Mouse (Mus musculus) liver, embryonic 14.5 days (tissue): ENCODE measurements around the gene Ank2. TPM values are rescaled to one million over a fixed set of nuclear protein-coding genes. Genes with fewer than 3 reads are reported as not detected.

Experiments
- ATAC-seq: fragments of 200-750 bp; cut with Nextera tagmentation; 2 replicates; pipeline ENCODE4 v1.8.0; 2017; ENCODE audit warnings: moderate number of reproducible peaks, mild to moderate bottlenecking, moderate library complexity; ENCODE audit not compliant: insufficient read depth
- DNase-seq, 3 experiments: peaks; one replicate each; pipeline ENCODE4 v3.0.0-alpha.2; 2012 to 2013; ENCODE audit warnings: low read depth in 3 of 3, low spot score in 3 of 3
- H3K27ac ChIP-seq: fragments of 300-500 bp; sonication (generic); 2 replicates; pipeline ENCODE4 v1.5.1; 2014; ENCODE audit warnings: moderate library complexity, mild to moderate bottlenecking, control low read depth, inconsistent platforms
- H3K27me3 ChIP-seq: fragments of 300-500 bp; sonication (generic); 2 replicates; pipeline ENCODE4 v1.6.1; 2014; ENCODE audit warnings: mild to moderate bottlenecking, low read length, moderate library complexity; ENCODE audit not compliant: control insufficient read depth, insufficient read depth
- H3K36me3 ChIP-seq: fragments of 300-500 bp; sonication (generic); replicated peaks from 2 replicates; pipeline ENCODE4 v1.6.1; 2014; ENCODE audit warnings: low read depth; ENCODE audit not compliant: control insufficient read depth, insufficient read depth
- H3K4me1 ChIP-seq, 2 experiments: fragments of 200-500 bp in 1 of 2; fragments of 300-500 bp in 1 of 2; sonication (generic) in 1 of 2; replicated peaks; 2 replicates each; pipeline ENCODE4 v1.6.1; 2012 to 2014; ENCODE audit warnings: antibody characterized with exemption in 1 of 2, inconsistent platforms in 1 of 2, low read length in 1 of 2; ENCODE audit not compliant: control insufficient read depth in 2 of 2, insufficient read depth in 2 of 2
- H3K4me2 ChIP-seq: fragments of 300-500 bp; sonication (generic); 2 replicates; pipeline ENCODE4 v1.6.1; 2014; ENCODE audit warnings: low read depth, mild to moderate bottlenecking, control low read depth, moderate library complexity
- H3K4me3 ChIP-seq, 2 experiments: fragments of 200-500 bp in 1 of 2; fragments of 300-500 bp in 1 of 2; sonication (generic) in 1 of 2; 2 replicates each; pipeline ENCODE4 v1.5.1; 2012 to 2014; ENCODE audit warnings: low read depth in 2 of 2, low read length in 2 of 2, mild to moderate bottlenecking in 2 of 2, control low read depth in 1 of 2, inconsistent platforms in 1 of 2, moderate library complexity in 1 of 2; ENCODE audit not compliant: insufficient read depth in 1 of 2
- H3K9ac ChIP-seq: fragments of 300-500 bp; sonication (generic); replicated peaks from 2 replicates; pipeline ENCODE4 v1.6.1; 2014; ENCODE audit warnings: mild to moderate bottlenecking, control low read depth, moderate library complexity
- H3K9me3 ChIP-seq: fragments of 300-500 bp; sonication (generic); 2 replicates; pipeline ENCODE4 v1.6.1; 2016; ENCODE audit warnings: low read length, mixed read lengths; ENCODE audit not compliant: control insufficient read depth
- CTCF ChIP-seq: IDR thresholded peaks from 2 replicates; pipeline ENCODE4 v1.5.1; 2016; ENCODE audit warnings: antibody characterized with exemption, low read depth, control low read depth
- EP300 ChIP-seq: IDR thresholded peaks from 2 replicates; pipeline ENCODE4 v1.6.1; 2016; ENCODE audit warnings: antibody characterized with exemption, low read depth
- WGBS: fragments of 180-500 bp; shearing (Covaris S2); extraction: QIAGEN DNeasy Blood & Tissue Kit; methylation state at CpG from one replicate; pipeline ENCODE4 v1.1.7; 2014; ENCODE audit not compliant: insufficient replicate concordance; 5-methylcytosine and 5-hydroxymethylcytosine counted together
- polyA plus RNA-seq, 2 experiments: library from polyadenylated mRNA; depleted of rRNA in 1 of 2; stranded (reverse) in 1 of 2; unstranded in 1 of 2; fragments of >200 nt; fragmentation: Nextera tagmentation in 1 of 2; extraction: Ambion mirVana in 1 of 2; gene quantifications; 2 replicates each; pipeline versions ENCODE4 v1.2.1 to v1.2.3; 2012 to 2014

The Ank2 gene
- polyA plus RNA-seq, 2 experiments = 4.8 to 5.2 TPM

DNA sequence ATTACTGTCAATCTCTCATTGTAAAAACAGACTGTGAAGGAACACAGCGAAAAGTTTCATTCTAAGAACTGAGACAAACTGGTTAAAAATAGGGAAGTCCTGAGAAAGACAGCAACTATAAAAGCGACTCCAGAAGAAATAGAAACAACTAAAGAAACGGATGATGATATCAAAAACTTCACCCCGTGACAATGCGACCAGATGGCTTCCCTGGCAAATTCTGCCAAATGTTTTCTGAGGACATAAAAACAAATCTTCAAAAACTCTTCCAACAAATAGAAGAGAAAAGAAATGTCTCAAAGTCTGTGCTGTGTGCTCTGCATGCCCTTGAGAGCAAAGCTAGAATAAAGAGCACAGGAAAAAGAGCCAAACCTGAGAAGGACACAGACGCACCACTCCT is 129.6 kb downstream of the Ank2 start:
- H3K4me3 ChIP-seq = no peak overlapping the region
- H3K4me2 ChIP-seq = no peak overlapping the region
- no peaks in the 10 kb centered on the region for H3K27me3 ChIP-seq
- H3K27ac ChIP-seq = no peak overlapping the region
- H3K9me3 ChIP-seq = no peaks in the 10 kb centered on the region
- WGBS = 61% methylated on average over 6 of the region's 6 CpGs
- TF ChIP-seq CTCF (no peak), EP300 (no peak)
- no peak for ATAC-seq
- no peak overlapping the region for H3K9ac ChIP-seq
- no peak for DNase-seq
- H3K36me3 ChIP-seq = no peaks in the 10 kb centered on the region
- no peaks in the 10 kb centered on the region for H3K4me1 ChIP-seq

DNA sequence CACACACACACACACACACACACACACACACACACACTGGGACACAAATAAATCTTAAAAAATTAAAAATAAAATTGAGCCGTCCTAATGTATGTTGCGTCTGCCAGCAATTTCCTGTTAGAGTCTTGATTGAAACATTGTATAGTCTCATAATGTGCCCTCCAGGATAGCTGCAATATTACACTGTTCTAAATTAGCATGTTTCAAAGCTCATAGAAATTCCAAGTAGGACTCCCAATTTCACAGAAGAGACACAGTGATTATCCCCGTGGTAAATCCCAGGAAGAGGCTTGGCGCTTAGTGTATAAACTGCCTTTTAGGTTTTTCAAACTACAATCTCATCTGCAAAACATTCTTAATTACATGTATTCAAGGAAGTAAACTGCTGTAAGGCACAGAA is 131.7 kb downstream of the Ank2 start:
- Histone ChIP-seq H3K27me3 (no peaks in the 10 kb centered on the region), H3K4me3 (no peak overlapping the region), H3K4me2 (no peak overlapping the region), H3K27ac (no peak overlapping the region), H3K4me1 (no peaks in the 10 kb centered on the region), H3K9me3 (no peaks in the 10 kb centered on the region), H3K9ac (no peak overlapping the region), H3K36me3 (no peaks in the 10 kb centered on the region)
- 77% methylated on average over 4 of the region's 4 CpGs for WGBS
- ATAC-seq (no peak), DNase-seq (no peak)
- TF ChIP-seq CTCF = no peak

DNA sequence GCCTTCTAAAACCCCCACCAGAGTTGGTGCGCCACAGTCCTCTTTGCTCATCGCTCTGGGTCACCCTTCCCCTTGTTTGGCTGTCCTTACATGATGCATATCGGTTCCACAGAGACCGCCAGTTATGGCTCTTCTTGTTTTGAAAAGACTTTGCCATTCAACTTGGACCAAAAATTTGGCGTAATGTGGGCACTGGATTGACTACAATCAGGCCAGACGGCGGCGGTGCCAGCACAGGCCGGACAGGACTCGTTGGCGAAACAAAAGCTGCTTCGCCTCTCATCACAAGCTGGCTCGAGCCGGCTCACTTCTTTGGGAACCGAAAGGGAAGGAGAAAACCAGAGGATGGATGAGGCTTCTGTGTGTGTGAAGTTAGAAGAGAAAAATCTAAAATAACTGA is 135.6 kb downstream of the Ank2 start:
- Histone ChIP-seq H3K4me1 (no peaks in the 10 kb centered on the region), H3K36me3 (no peaks in the 10 kb centered on the region), H3K4me3 (no peak overlapping the region), H3K9me3 (no peaks in the 10 kb centered on the region), H3K27me3 (no peaks in the 10 kb centered on the region), H3K27ac (no peak overlapping the region), H3K4me2 (no peak overlapping the region), H3K9ac (no peak overlapping the region)
- TF ChIP-seq CTCF (no peak), EP300 (no peak)
- ATAC-seq = no peak
- WGBS = 78% methylated on average over 15 of the region's 15 CpGs
- no peak for DNase-seq

DNA sequence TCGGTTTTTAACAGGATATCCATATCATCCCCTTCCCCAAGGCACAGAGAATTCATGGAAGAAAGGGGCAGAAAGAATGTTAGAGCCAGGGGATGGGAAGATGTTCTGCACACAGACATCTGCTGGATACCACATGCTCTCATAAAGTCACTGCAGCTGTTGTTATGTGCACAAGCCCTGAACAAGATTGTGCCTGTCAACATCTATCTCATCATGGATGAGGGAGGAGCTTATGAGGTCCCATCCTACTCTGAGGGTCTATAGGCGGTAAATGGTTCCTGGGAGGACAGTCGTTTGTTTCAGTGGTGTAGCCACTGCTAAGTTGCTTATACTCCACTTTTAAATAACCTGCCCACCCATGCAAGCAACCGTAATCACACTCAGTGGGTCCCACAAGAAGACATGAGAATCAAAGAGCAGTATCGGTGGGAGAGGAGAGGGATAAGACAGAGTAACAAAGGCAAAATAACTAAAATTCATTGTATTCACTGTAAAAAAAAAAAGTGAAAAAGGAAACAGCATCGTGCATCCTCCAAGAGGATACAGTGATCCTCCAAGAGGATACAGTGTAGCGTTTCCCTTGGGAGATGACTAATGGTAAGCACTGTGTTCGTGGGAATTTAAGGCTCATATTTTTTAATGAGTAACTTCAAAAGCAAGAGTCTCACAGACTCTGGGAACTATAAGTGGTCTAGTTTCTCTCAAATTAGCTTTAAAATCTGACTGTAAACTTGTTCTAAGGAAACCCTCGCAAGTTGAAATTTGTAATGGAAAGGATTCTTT is 136.3 kb downstream of the Ank2 start:
- Histone ChIP-seq H3K27ac (no peak overlapping the region), H3K4me2 (no peak overlapping the region), H3K36me3 (no peaks in the 10 kb centered on the region), H3K9me3 (no peaks in the 10 kb centered on the region), H3K4me3 (no peak overlapping the region), H3K4me1 (no peaks in the 10 kb centered on the region), H3K9ac (no peak overlapping the region), H3K27me3 (no peaks in the 10 kb centered on the region)
- TF ChIP-seq EP300 (no peak), CTCF (no peak)
- WGBS = 68% methylated on average over 9 of the region's 9 CpGs
- no peak for ATAC-seq
- no peak for DNase-seq

- ATAC-seq = no peak
- no peak overlapping the region for H3K4me3 ChIP-seq
- no peaks in the 10 kb centered on the region for H3K9me3 ChIP-seq
- H3K9ac ChIP-seq = no peak overlapping the region
- no peaks in the 10 kb centered on the region for H3K27me3 ChIP-seq
- TF ChIP-seq EP300 (no peak), CTCF (no peak)
- H3K4me1 ChIP-seq = no peaks in the 10 kb centered on the region
- no peak for DNase-seq
- WGBS = 62% methylated on average over 8 of the region's 8 CpGs
- H3K36me3 ChIP-seq = no peaks in the 10 kb centered on the region
- H3K27ac ChIP-seq = no peak overlapping the region
- no peak overlapping the region for H3K4me2 ChIP-seq
Measured at GRCm38 (mm10) chr3:127361846-127362245, 137.3 kb downstream of the Ank2 start.
